Mouse (Mus musculus) midbrain, embryonic 14.5 days (tissue): ENCODE results near the gene Rcc1l. TPM values are rescaled to one million over a fixed set of nuclear protein-coding genes. Genes with fewer than 3 reads are reported as not detected.

Experiments
- ATAC-seq: fragments of 200-750 bp; cut with Nextera tagmentation; 2 replicates; pipeline ENCODE4 v1.8.0; 2017; ENCODE audit warnings: moderate number of reproducible peaks, moderate library complexity; ENCODE audit not compliant: low FRiP score, low TSS enrichment
- DNase-seq: peaks from one replicate; pipeline ENCODE4 v3.0.0-alpha.2; 2015
- H3K27ac ChIP-seq: fragments of 300-500 bp; sonication (generic); replicated peaks from 2 replicates; pipeline ENCODE4 v1.5.1; 2014; ENCODE audit warnings: mild to moderate bottlenecking, low read depth, low read length, moderate library complexity
- H3K27me3 ChIP-seq: fragments of 300-500 bp; sonication (generic); 2 replicates; pipeline ENCODE4 v1.6.1; 2014; ENCODE audit warnings: low read length, control low read depth, mixed read lengths; ENCODE audit not compliant: control insufficient read depth, insufficient read depth
- H3K36me3 ChIP-seq: fragments of 300-500 bp; sonication (generic); 2 replicates; pipeline ENCODE4 v1.6.1; 2014; ENCODE audit warnings: low read length, control low read depth; ENCODE audit not compliant: control insufficient read depth, insufficient read depth
- H3K4me1 ChIP-seq: fragments of 300-500 bp; sonication (generic); 2 replicates; pipeline ENCODE4 v1.6.1; 2014; ENCODE audit warnings: mild to moderate bottlenecking, antibody characterized with exemption, low read length, control low read depth; ENCODE audit not compliant: control insufficient read depth, insufficient read depth
- H3K4me2 ChIP-seq: fragments of 300-500 bp; sonication (generic); 2 replicates; pipeline ENCODE4 v1.6.1; 2014; ENCODE audit warnings: mild to moderate bottlenecking, low read length, moderate library complexity
- H3K4me3 ChIP-seq: fragments of 300-500 bp; sonication (generic); replicated peaks from 2 replicates; pipeline ENCODE4 v1.5.1; 2014; ENCODE audit warnings: low read depth, low read length
- H3K9ac ChIP-seq: fragments of 300-500 bp; sonication (generic); replicated peaks from 2 replicates; pipeline ENCODE4 v1.6.1; 2014; ENCODE audit warnings: mild to moderate bottlenecking, low read length, moderate library complexity
- H3K9me3 ChIP-seq: fragments of 300-500 bp; sonication (generic); 2 replicates; pipeline ENCODE4 v1.6.1; 2016; ENCODE audit warnings: low read length, control low read depth, mixed read lengths; ENCODE audit not compliant: control insufficient read depth
- WGBS: fragments of 180-500 bp; shearing (Covaris S2); extraction: QIAGEN DNeasy Blood & Tissue Kit; methylation state at CpG from one replicate; pipeline ENCODE4 v1.1.7; 2014; 5-methylcytosine and 5-hydroxymethylcytosine counted together
- polyA plus RNA-seq: library from polyadenylated mRNA; unstranded; fragments of >200 nt; fragmentation: Nextera tagmentation; extraction: Ambion mirVana; gene quantifications from 2 replicates; pipeline ENCODE4 v1.2.1, GENCODE M21; 2014

The Rcc1l gene
- polyA plus RNA-seq, 1 experiment from 2014 or later: 16.2 TPM

- no peak overlapping the region for H3K4me2 ChIP-seq
- H3K9me3 ChIP-seq: no peaks in the 10 kb centered on the region
- DNase-seq (no peak), ATAC-seq (no peak)
- H3K36me3 ChIP-seq: peaks cover 44% of the 10 kb centered on the region
- no peaks in the 10 kb centered on the region for H3K4me1 ChIP-seq
- H3K9ac ChIP-seq: no peak overlapping the region
- H3K27ac ChIP-seq: no peak overlapping the region
- WGBS: 87% methylated on average over 8 of the region's 8 CpGs
- no peaks in the 10 kb centered on the region for H3K27me3 ChIP-seq
- H3K4me3 ChIP-seq: no peak overlapping the region
These were observed 17.1 kb upstream of the Rcc1l start for GRCm38 (mm10) chr5:134193664-134194063.

GRCm38 (mm10) chr5:134188571-134188970 lies 12.0 kb upstream of the Rcc1l start:
- H3K36me3 ChIP-seq: peaks cover 11% of the 10 kb centered on the region; the same call in 1 of the 2 replicates
- H3K9ac ChIP-seq: no peak overlapping the region
- WGBS: 90% methylated on average over 7 of the region's 7 CpGs
- no peaks in the 10 kb centered on the region for H3K9me3 ChIP-seq
- no peak overlapping the region for H3K4me3 ChIP-seq
- no peak overlapping the region for H3K27ac ChIP-seq
- no peak for ATAC-seq
- no peak for DNase-seq
- H3K4me2 ChIP-seq: no peak overlapping the region
- H3K27me3 ChIP-seq: no peaks in the 10 kb centered on the region
- H3K4me1 ChIP-seq: peaks cover under 1% of the 10 kb centered on the region; the same call in 1 of the 2 replicates

- H3K4me2 ChIP-seq: no peak overlapping the region
- peak; percentile 53 for DNase-seq
- no peak overlapping the region for H3K9ac ChIP-seq
- H3K36me3 ChIP-seq: peaks cover 4% of the 10 kb centered on the region; the same call in 1 of the 2 replicates
- peaks cover 13% of the 10 kb centered on the region for H3K4me1 ChIP-seq
- H3K27ac ChIP-seq: no peak overlapping the region
- H3K4me3 ChIP-seq: no peak overlapping the region
- H3K27me3 ChIP-seq: no peaks in the 10 kb centered on the region
- WGBS: 76% methylated on average over 4 of the region's 4 CpGs
- H3K9me3 ChIP-seq: no peaks in the 10 kb centered on the region
- no peak for ATAC-seq
These were observed 10.6 kb upstream of the Rcc1l start for GRCm38 (mm10) chr5:134186961-134187731.

GRCm38 (mm10) chr5:134186059-134186458 lies 9.5 kb upstream of the Rcc1l start:
- Histone ChIP-seq H3K4me2 (no peak overlapping the region), H3K4me3 (no peak overlapping the region), H3K9me3 (no peaks in the 10 kb centered on the region), H3K36me3 (peaks cover 4% of the 10 kb centered on the region; the same call in 1 of the 2 replicates), H3K4me1 (peaks cover 13% of the 10 kb centered on the region), H3K27ac (no peak overlapping the region), H3K27me3 (no peaks in the 10 kb centered on the region), H3K9ac (no peak overlapping the region)
- ATAC-seq: no peak
- DNase-seq: no peak
- WGBS: 93% methylated on average over 3 of the region's 3 CpGs

- H3K27ac ChIP-seq: peak within 1 kb of the TSS; percentile 97
- peak; percentile 100 for DNase-seq
- no peaks in the 10 kb centered on the region for H3K9me3 ChIP-seq
- H3K4me1 ChIP-seq: peaks cover 13% of the 10 kb centered on the region
- no peaks in the 10 kb centered on the region for H3K27me3 ChIP-seq
- ATAC-seq: peak; percentile 95
- H3K4me3 ChIP-seq: peak within 1 kb of the TSS; percentile 70
- no peaks in the 10 kb centered on the region for H3K36me3 ChIP-seq
- H3K9ac ChIP-seq: peak within 1 kb of the TSS; percentile 84
- WGBS: under 1% methylated on average over 92 of the region's 92 CpGs
- H3K4me2 ChIP-seq: peak within 1 kb of the TSS; percentile 88
These were observed 7.6 kb upstream of the Rcc1l start, which contains the start of gene Gtf2ird2 for GRCm38 (mm10) chr5:134183880-134184808. Gene Gtf2ird2 (plus strand): TSS chr5:134184019.

- Histone ChIP-seq H3K9me3 (no peaks in the 10 kb centered on the region), H3K36me3 (no peaks in the 10 kb centered on the region), H3K4me3 (peak overlapping the region; percentile 70), H3K9ac (peak overlapping the region; percentile 84), H3K27ac (peak overlapping the region; percentile 97), H3K4me1 (peaks cover 13% of the 10 kb centered on the region), H3K4me2 (peak overlapping the region; percentile 88), H3K27me3 (no peaks in the 10 kb centered on the region)
- ATAC-seq (no peak), DNase-seq (no peak)
- WGBS: 55% methylated on average over 7 of the region's 7 CpGs
These were observed 6.6 kb upstream of the Rcc1l start for GRCm38 (mm10) chr5:134183162-134183561.

- Histone ChIP-seq H3K4me3 (no peak overlapping the region), H3K9me3 (no peaks in the 10 kb centered on the region), H3K4me1 (peaks cover 13% of the 10 kb centered on the region), H3K27ac (no peak overlapping the region), H3K9ac (no peak overlapping the region; the same call in 1 of the 2 replicates), H3K27me3 (no peaks in the 10 kb centered on the region), H3K4me2 (peak overlapping the region; percentile 88), H3K36me3 (no peaks in the 10 kb centered on the region)
- WGBS: 67% methylated on average over 4 of the region's 4 CpGs
- DNase-seq: no peak
- no peak for ATAC-seq
These were observed 6.2 kb upstream of the Rcc1l start for GRCm38 (mm10) chr5:134182735-134183134.

- 61% methylated on average over 3 of the region's 3 CpGs for WGBS
- Histone ChIP-seq H3K4me2 (no peak overlapping the region), H3K4me3 (no peak overlapping the region), H3K36me3 (no peaks in the 10 kb centered on the region), H3K27me3 (no peaks in the 10 kb centered on the region), H3K9ac (no peak overlapping the region), H3K4me1 (peaks cover 13% of the 10 kb centered on the region), H3K27ac (no peak overlapping the region), H3K9me3 (no peaks in the 10 kb centered on the region)
- no peak for DNase-seq
- ATAC-seq: no peak
These were observed 5.6 kb upstream of the Rcc1l start for GRCm38 (mm10) chr5:134182172-134182571.
